Mouse (Mus musculus) gastrocnemius, adult 2 months (tissue): ENCODE measurements around the gene Abraxas2. TPM values are rescaled to one million over a fixed set of nuclear protein-coding genes. Genes with fewer than 3 reads are reported as not detected.
A peak's percentile ranks its signal among the peaks of the same experiment; 100 is the strongest.

ENCODE experiments used
- DNase-seq: peaks from one replicate; pipeline ENCODE4 v3.0.0; 2022
- H3K27ac ChIP-seq: fragments of 200-600 bp; 2 replicates; pipeline ENCODE4 v1.8.1; 2022; ENCODE audit warnings: mild to moderate bottlenecking
- H3K4me3 ChIP-seq: fragments of 200-600 bp; 2 replicates; pipeline ENCODE4 v1.8.1; 2022; ENCODE audit warnings: mild to moderate bottlenecking, moderate library complexity
- CTCF ChIP-seq: fragments of 200-600 bp; IDR thresholded peaks from 2 replicates; pipeline ENCODE4 v1.8.1; 2022; ENCODE audit warnings: antibody characterized with exemption, mild to moderate bottlenecking, moderate library complexity
- intact Hi-C: fragments of 180-260 bp; cut with DNase I; formaldehyde crosslinking; loops from one replicate; pipeline ENCODE4 v1.15.1; 2025
- total RNA-seq, 2 experiments: library from RNA; stranded (reverse); gene quantifications; 2 replicates each; pipeline ENCODE4 v1.2.3; 2021

Gene Abraxas2
- total RNA-seq, 2 experiments from 2014 or later, result 24.0 to 24.1 TPM

DNA sequence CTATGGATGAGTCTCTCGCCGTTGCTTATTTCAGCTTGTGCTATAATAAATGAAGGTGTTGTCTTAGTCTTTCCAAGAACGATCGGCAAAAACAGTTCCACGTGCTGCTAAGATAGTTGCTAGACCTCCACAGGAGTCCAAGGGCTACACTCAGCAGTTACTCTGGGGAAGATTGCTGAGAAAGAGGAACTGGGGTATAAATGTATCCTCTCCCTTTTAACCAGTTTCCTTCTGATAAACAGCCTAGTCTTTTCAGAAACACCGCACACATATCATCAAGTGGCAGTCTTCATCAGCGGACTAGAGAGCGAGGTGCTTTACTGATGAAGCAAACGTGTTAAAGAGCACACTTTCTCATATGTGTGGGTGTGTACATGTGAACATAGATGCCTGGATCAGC, 7.3 kb downstream of the Abraxas2 start:
- no peak overlapping the region for H3K4me3 ChIP-seq
- no peak overlapping the region for H3K27ac ChIP-seq
- intact Hi-C loops, result no loop called here
- TF ChIP-seq CTCF, result no peak
- no peak for DNase-seq

DNA sequence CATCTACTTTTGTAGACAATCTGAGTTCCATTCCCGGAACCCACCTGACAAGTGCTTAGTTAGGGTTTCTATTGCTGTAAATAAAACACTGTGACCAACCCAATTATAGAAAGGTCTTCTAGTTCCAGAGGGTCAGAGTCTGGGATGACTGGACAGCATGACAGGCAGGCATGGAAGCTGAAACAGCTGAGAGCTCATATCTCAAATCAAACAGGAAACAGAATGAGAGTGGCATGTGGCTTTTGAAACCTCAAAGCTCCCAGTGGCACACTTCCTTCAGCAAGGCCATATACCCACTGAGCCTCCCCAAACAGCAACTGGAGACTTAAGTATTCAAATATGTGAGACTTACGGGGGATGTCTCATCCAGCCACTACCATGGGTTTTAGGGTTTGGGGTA, 14.0 kb downstream of the Abraxas2 start:
- Histone ChIP-seq H3K4me3 (no peak overlapping the region), H3K27ac (peak overlapping the region; percentile 84)
- intact Hi-C loops, result loop anchor here (10.0 kb wide), 1 partner anchor 52 kb away; no protein-coding TSS in a partner anchor
- TF ChIP-seq CTCF, result no peak
- peak; percentile 33 for DNase-seq

DNA sequence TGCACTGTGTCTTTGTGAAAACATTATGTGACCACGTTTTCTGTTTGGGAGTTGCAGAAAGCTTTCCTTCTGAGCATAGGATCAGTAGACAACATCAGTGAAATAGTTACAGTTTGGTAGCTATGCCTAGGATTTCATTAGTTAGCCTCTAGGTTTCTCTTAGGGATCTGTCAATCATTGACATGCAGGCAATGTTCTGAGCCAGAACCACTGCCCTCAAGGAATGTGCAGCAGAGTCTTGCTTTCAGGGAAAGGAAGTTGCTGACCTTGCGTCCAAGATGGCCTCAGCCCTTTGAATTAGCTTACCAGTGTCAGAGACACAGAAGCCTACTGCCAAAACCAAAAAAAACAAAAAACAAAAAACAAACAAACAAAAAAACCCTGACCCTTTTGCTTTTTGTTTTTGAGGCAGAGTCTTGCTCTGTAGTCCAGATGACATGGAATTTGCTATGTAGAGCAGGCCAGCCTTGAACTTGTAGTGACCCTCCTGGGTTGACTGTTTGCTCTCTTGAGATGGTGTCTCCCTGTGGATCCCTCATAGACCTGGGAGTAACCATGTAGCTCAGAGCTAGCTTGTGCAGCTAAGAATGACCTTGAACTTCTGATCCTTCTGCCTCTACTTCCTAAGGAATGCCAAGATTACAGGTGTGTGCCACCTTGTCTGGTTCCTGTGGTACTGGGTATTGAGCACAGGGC, 16.5 kb downstream of the Abraxas2 start:
- DNase-seq, result no peak
- TF ChIP-seq CTCF, result no peak
- Histone ChIP-seq H3K4me3 (no peak overlapping the region), H3K27ac (no peak overlapping the region)
- intact Hi-C loops, result loop anchor here (10.0 kb wide), 1 partner anchor 49 kb away; no protein-coding TSS in a partner anchor

- no peak overlapping the region for H3K27ac ChIP-seq
- no peak for TF ChIP-seq CTCF
- intact Hi-C loops, result no loop called here
- no peak overlapping the region for H3K4me3 ChIP-seq
- no peak for DNase-seq
Observed at GRCm38 (mm10) chr7:132880276-132880675, 21.3 kb downstream of the Abraxas2 start.

DNA sequence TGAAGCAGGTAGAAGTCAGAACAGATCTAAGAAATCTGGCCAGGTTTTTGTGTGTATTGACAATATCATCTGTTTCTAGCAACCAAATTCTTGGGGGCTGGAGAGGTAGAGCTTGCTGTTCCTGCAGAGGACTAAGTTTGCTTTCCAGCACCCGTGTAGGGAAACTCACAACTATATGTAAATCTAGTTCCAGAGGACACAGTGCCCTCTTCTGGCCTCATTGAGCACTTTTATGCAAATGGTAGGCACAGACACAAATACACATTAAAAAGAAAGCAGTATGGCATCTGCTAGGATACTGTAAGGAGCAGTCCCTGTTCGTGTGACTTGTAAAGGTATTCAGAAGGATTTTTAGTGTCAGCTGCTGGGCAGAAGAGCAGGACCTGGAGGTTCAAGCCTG, 23.3 kb downstream of the Abraxas2 start:
- intact Hi-C loops, result no loop called here
- Histone ChIP-seq H3K4me3 (no peak overlapping the region), H3K27ac (no peak overlapping the region)
- DNase-seq, result no peak
- peak; percentile 47 for TF ChIP-seq CTCF

GRCm38 (mm10) chr7:132884031-132884430, 25.0 kb downstream of the Abraxas2 start:
- peak; percentile 46 for TF ChIP-seq CTCF
- intact Hi-C loops, result no loop called here
- Histone ChIP-seq H3K27ac (no peak overlapping the region), H3K4me3 (no peak overlapping the region)
- no peak for DNase-seq

DNA sequence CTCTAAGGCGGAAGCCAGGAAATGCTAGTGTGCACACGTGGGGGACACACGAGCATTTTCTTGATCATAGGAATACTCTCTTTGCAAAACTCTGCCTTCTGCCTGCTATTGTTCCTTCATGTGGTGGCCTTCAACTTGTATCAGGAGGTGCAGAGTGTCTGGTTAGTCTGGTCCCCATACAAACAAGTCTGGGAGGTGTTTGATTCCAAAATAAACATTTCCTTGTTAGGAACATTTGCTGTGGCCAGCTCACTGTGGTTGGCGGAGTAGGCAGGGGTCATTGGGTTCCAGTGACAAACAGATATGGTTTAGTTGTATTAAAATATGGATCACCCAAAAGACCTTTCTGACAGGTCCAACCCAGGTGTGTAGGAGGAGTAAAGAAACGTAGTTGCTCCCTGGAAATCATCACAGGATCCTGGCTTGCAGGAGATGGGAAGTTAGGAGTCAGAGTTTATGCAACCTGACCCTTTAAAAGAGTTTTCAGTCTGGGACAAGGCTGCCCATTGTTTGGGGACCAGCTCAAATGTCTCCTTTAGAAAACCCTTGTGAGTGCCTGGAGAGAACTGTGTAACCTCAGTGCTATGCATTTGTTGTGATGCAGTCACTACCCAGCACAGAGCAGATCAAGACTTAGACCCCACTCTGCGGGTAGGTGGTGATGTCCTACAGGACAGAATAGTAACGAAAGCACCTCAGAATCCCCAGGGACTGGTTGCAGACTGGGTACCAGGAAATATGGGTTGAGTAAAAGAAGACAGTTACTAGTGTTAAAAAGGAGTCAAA, 28.2 kb downstream of the Abraxas2 start:
- no peak for DNase-seq
- TF ChIP-seq CTCF, result no peak
- Histone ChIP-seq H3K27ac (no peak overlapping the region), H3K4me3 (no peak overlapping the region)
- intact Hi-C loops, result no loop called here

- H3K4me3 ChIP-seq, result no peak overlapping the region
- no peak for TF ChIP-seq CTCF
- DNase-seq, result no peak
- intact Hi-C loops, result no loop called here
- H3K27ac ChIP-seq, result no peak overlapping the region
Observed at GRCm38 (mm10) chr7:132888052-132888451, 29.0 kb downstream of the Abraxas2 start.

DNA sequence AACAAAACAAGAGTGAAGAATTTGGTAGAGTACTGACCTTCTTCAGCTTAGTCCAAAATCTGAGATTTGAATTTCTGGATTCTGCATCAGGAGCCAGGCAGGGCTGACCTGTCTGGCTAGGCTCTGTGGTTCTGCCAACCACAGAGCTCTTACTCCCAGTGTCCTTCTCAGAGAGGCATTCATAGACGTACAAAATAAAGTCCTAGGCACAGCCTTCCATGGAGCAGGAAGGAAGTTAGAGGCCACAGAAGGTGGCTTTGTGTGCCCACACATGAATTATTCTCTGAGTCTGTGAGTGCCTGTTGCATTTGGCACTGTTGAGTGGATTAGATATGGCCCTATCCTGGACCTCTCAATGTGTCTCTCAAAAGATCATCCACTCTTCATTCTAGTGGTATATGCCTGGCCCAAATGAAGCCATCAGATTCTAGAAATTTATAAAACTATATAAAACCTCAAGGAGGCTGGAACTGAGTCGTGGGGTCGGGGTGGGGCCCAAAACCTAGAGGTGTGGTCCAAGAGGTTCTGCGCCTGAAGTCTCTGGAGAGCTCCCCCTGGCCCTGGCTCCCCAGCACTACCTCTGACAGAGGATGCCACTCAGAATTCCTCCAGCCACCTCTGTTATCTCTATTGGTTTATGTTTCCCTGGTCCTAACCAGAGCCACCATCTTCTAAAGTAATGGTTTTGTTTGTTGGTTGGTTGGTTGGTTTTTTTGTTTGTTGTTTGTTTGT, 29.7 kb downstream of the Abraxas2 start:
- no peak for TF ChIP-seq CTCF
- no peak overlapping the region for H3K4me3 ChIP-seq
- DNase-seq, result no peak
- intact Hi-C loops, result no loop called here
- H3K27ac ChIP-seq, result peak overlapping the region; percentile 31; the same call in 1 of the 2 replicates

DNA sequence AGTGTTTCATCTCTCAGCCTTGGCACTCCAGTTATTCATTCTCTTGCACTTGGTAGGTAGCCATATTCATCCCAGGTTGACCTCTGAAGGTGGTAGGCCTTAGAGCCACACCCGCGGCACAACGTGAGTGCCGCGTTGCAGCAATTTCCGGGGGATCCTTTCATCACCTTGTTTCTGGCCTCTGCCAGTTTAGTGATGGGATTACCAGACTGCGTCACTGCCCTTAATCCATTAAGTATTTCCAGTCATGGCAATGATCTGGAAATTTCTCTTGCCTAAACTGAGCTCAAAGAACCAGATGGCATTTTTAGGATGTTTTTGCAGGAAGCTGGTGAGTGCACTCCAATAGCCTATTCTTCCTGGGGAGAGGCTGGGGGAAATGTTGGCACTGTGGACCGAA, 30.7 kb downstream of the Abraxas2 start:
- peak overlapping the region; percentile 20; the same call in 1 of the 2 replicates for H3K27ac ChIP-seq
- intact Hi-C loops, result loop anchor here (5.0 kb wide), 2 partner anchors 38 to 72 kb away; no protein-coding TSS in a partner anchor
- no peak for TF ChIP-seq CTCF
- no peak for DNase-seq
- H3K4me3 ChIP-seq, result no peak overlapping the region

GRCm38 (mm10) chr7:132890201-132890600, 31.2 kb downstream of the Abraxas2 start:
- no peak for TF ChIP-seq CTCF
- no peak for DNase-seq
- intact Hi-C loops, result loop anchor here (5.0 kb wide), 2 partner anchors 37 to 73 kb away; no protein-coding TSS in a partner anchor
- no peak overlapping the region for H3K4me3 ChIP-seq
- no peak overlapping the region for H3K27ac ChIP-seq

GRCm38 (mm10) chr7:132891561-132892310, 32.7 kb downstream of the Abraxas2 start:
- intact Hi-C loops, result loop anchor here (5.0 kb wide), 2 partner anchors 36 to 74 kb away; no protein-coding TSS in a partner anchor
- no peak for TF ChIP-seq CTCF
- Histone ChIP-seq H3K4me3 (no peak overlapping the region), H3K27ac (peak overlapping the region; percentile 16; the same call in 1 of the 2 replicates)
- no peak for DNase-seq
